Mouse (Mus musculus): ENCODE results near the gene Gpr21. TPM values are rescaled to one million over a fixed set of nuclear protein-coding genes. Genes with fewer than 3 reads are reported as not detected.

Gpr21 gene
- polyA plus RNA-seq, 1 experiment from 2014 or later: 28.9 TPM

GRCm38 (mm10) chr2:37556366-37556765 lies 40.2 kb downstream of the Gpr21 start:
- H3K27ac ChIP-seq (ENCODE audit: low read length): no peak overlapping the region
- H3K4me1 ChIP-seq (replicated peaks; ENCODE audit: control insufficient read depth, insufficient read depth, low read length): no peaks in the 10 kb centered on the region
- H3K4me2 ChIP-seq (ENCODE audit: low read length): no peak overlapping the region
- H3K9ac ChIP-seq (replicated peaks; ENCODE audit: low read depth, low read length): no peak overlapping the region
- no peak overlapping the region for H3K4me3 ChIP-seq (replicated peaks; ENCODE audit: low read length)
- H3K27me3 ChIP-seq (replicated peaks; ENCODE audit: control insufficient read depth, insufficient read depth, low read length): no peaks in the 10 kb centered on the region
- ATAC-seq: no peak
- no peaks in the 10 kb centered on the region for H3K9me3 ChIP-seq (ENCODE audit: control insufficient read depth, low read length)
- WGBS: 83% methylated on average over 2 of the region's 2 CpGs
- peaks cover 44% of the 10 kb centered on the region for H3K36me3 ChIP-seq (ENCODE audit: control insufficient read depth, insufficient read depth)

GRCm38 (mm10) chr2:37565579-37565978 lies 49.4 kb downstream of the Gpr21 start:
- Histone ChIP-seq H3K9ac (replicated peaks; ENCODE audit: low read depth, low read length) (no peak overlapping the region), H3K36me3 (ENCODE audit: control insufficient read depth, insufficient read depth) (peaks cover 47% of the 10 kb centered on the region), H3K4me3 (replicated peaks; ENCODE audit: low read length) (no peak overlapping the region), H3K4me1 (replicated peaks; ENCODE audit: control insufficient read depth, insufficient read depth, low read length) (no peaks in the 10 kb centered on the region), H3K27ac (ENCODE audit: low read length) (no peak overlapping the region), H3K27me3 (replicated peaks; ENCODE audit: control insufficient read depth, insufficient read depth, low read length) (no peaks in the 10 kb centered on the region), H3K4me2 (ENCODE audit: low read length) (no peak overlapping the region), H3K9me3 (ENCODE audit: control insufficient read depth, low read length) (no peaks in the 10 kb centered on the region)
- WGBS: 60% methylated on average over 2 of the region's 2 CpGs
- ATAC-seq: no peak

GRCm38 (mm10) chr2:37566035-37566434 lies 49.9 kb downstream of the Gpr21 start:
- no peaks in the 10 kb centered on the region for H3K9me3 ChIP-seq (ENCODE audit: control insufficient read depth, low read length)
- no peaks in the 10 kb centered on the region for H3K27me3 ChIP-seq (replicated peaks; ENCODE audit: control insufficient read depth, insufficient read depth, low read length)
- no peak overlapping the region for H3K27ac ChIP-seq (ENCODE audit: low read length)
- no peak overlapping the region for H3K4me3 ChIP-seq (replicated peaks; ENCODE audit: low read length)
- no peak overlapping the region for H3K4me2 ChIP-seq (ENCODE audit: low read length)
- no peaks in the 10 kb centered on the region for H3K4me1 ChIP-seq (replicated peaks; ENCODE audit: control insufficient read depth, insufficient read depth, low read length)
- no peak for ATAC-seq
- H3K9ac ChIP-seq (replicated peaks; ENCODE audit: low read depth, low read length): no peak overlapping the region
- WGBS: 96% methylated on average over 1 of the region's 1 CpGs
- H3K36me3 ChIP-seq (ENCODE audit: control insufficient read depth, insufficient read depth): peaks cover 44% of the 10 kb centered on the region

- peaks cover 19% of the 10 kb centered on the region for H3K36me3 ChIP-seq (ENCODE audit: control insufficient read depth, insufficient read depth)
- WGBS: 51% methylated on average over 5 of the region's 5 CpGs
- no peak for ATAC-seq
These were observed 53.8 kb downstream of the Gpr21 start for GRCm38 (mm10) chr2:37569888-37570287.

More at GRCm38 (mm10) chr2:37569888-37570287, 53.8 kb downstream of the Gpr21 start:
- no peaks in the 10 kb centered on the region for H3K4me1 ChIP-seq (replicated peaks; ENCODE audit: control insufficient read depth, insufficient read depth, low read length)
- no peak overlapping the region for H3K4me3 ChIP-seq (replicated peaks; ENCODE audit: low read length)
- no peak overlapping the region for H3K4me2 ChIP-seq (ENCODE audit: low read length)
- H3K27ac ChIP-seq (ENCODE audit: low read length): no peak overlapping the region
- no peak overlapping the region for H3K9ac ChIP-seq (replicated peaks; ENCODE audit: low read depth, low read length)
- H3K27me3 ChIP-seq (replicated peaks; ENCODE audit: control insufficient read depth, insufficient read depth, low read length): no peaks in the 10 kb centered on the region
- no peaks in the 10 kb centered on the region for H3K9me3 ChIP-seq (ENCODE audit: control insufficient read depth, low read length)

Other genes starting within 250 kb of the Gpr21 start
- not detected in 2 replicates for gene Olfr368, start 189.8 kb upstream of the Gpr21 start, polyA plus RNA-seq (2015; fragmentation: Nextera tagmentation; extraction: Ambion mirVana)
- 66.4 and 88.3 TPM in 2 replicates for gene Pdcl, start 157.0 kb upstream of the Gpr21 start, polyA plus RNA-seq (2015; fragmentation: Nextera tagmentation; extraction: Ambion mirVana)
- 23.6 and 28.1 TPM in 2 replicates for gene Rc3h2, start 93.4 kb upstream of the Gpr21 start, polyA plus RNA-seq (2015; fragmentation: Nextera tagmentation; extraction: Ambion mirVana)
- gene Zbtb26, start 73.2 kb upstream of the Gpr21 start, polyA plus RNA-seq (2015; fragmentation: Nextera tagmentation; extraction: Ambion mirVana): 8.9 and 9.2 TPM in 2 replicates
- gene Zbtb6, start 73.2 kb upstream of the Gpr21 start, polyA plus RNA-seq (2015; fragmentation: Nextera tagmentation; extraction: Ambion mirVana): 24.2 and 25.1 TPM in 2 replicates
- 63.2 and 65.3 TPM in 2 replicates for gene Rabgap1, start 73.1 kb upstream of the Gpr21 start, polyA plus RNA-seq (2015; fragmentation: Nextera tagmentation; extraction: Ambion mirVana)
- gene Strbp, start 187.5 kb downstream of the Gpr21 start, polyA plus RNA-seq (2015; fragmentation: Nextera tagmentation; extraction: Ambion mirVana): 111 and 113 TPM in 2 replicates

Measured in forebrain, embryonic 16.5 days (tissue).